Mouse (Mus musculus) forebrain, embryonic 10.5 days (tissue): ENCODE data around the gene Tfeb. TPM values are rescaled to one million over a fixed set of nuclear protein-coding genes. Genes with fewer than 3 reads are reported as not detected.

Experiments
- DNase-seq: peaks from one replicate; pipeline ENCODE4 v3.0.0-alpha.2; 2017; ENCODE audit warnings: low spot score; ENCODE audit errors: extremely low spot score
- H3K27ac ChIP-seq: fragments of 300-500 bp; sonication (generic); 2 replicates; pipeline ENCODE4 v1.5.1; 2016; ENCODE audit warnings: mild to moderate bottlenecking
- H3K27me3 ChIP-seq: fragments of 300-500 bp; sonication (generic); 2 replicates; pipeline ENCODE4 v1.6.1; 2016; ENCODE audit warnings: mild to moderate bottlenecking; ENCODE audit not compliant: poor library complexity, severe bottlenecking
- H3K36me3 ChIP-seq: fragments of 300-500 bp; sonication (generic); replicated peaks from 2 replicates; pipeline ENCODE4 v1.6.1; 2016; ENCODE audit warnings: mild to moderate bottlenecking, moderate library complexity
- H3K4me1 ChIP-seq: fragments of 300-500 bp; sonication (generic); 2 replicates; pipeline ENCODE4 v1.6.1; 2016
- H3K4me3 ChIP-seq: fragments of 300-500 bp; sonication (generic); 2 replicates; pipeline ENCODE4 v1.5.1; 2016; ENCODE audit warnings: mild to moderate bottlenecking, moderate library complexity
- H3K9me3 ChIP-seq: fragments of 300-500 bp; sonication (generic); 2 replicates; pipeline ENCODE4 v1.6.1; 2016; ENCODE audit warnings: mild to moderate bottlenecking, moderate library complexity
- WGBS: fragments of 180-500 bp; shearing (Covaris S2); methylation state at CpG from one replicate; pipeline ENCODE4 v1.1.7; 2016; 5-methylcytosine and 5-hydroxymethylcytosine counted together
- polyA plus RNA-seq: library from polyadenylated mRNA; unstranded; fragments of >200 nt; fragmentation: Nextera tagmentation; extraction: Ambion mirVana; gene quantifications from 2 replicates; pipeline ENCODE4 v1.2.1, GENCODE M21; 2016

The Tfeb gene
- polyA plus RNA-seq, 1 experiment from 2014 or later: 2.2 TPM

DNA sequence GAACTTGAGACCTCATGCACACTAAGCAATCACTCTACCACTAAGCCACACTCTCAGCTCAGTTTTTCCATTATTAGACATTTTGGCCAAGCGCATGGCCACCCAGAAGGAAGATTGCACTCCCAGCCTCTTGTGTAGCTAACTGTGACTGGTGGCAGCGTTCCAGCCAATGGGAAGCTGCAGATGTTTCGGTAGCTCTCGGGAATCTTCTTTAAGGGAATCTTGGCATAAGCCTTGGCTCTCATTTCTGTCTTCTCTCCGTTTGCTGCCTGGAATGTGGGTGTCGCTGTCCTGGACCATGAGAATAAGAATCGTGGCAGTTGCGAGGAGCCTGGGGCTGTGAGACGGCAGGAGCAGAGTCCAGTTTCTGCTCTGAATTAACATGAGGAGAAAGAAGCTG lies 69.4 kb downstream of the Tfeb start:
- Histone ChIP-seq H3K4me3 (no peak overlapping the region), H3K9me3 (no peaks in the 10 kb centered on the region), H3K27ac (peak overlapping the region; percentile 57), H3K27me3 (peaks cover 59% of the 10 kb centered on the region), H3K4me1 (peaks cover 48% of the 10 kb centered on the region), H3K36me3 (no peaks in the 10 kb centered on the region)
- 72% methylated on average over 9 of the region's 9 CpGs for WGBS
- no peak for DNase-seq

DNA sequence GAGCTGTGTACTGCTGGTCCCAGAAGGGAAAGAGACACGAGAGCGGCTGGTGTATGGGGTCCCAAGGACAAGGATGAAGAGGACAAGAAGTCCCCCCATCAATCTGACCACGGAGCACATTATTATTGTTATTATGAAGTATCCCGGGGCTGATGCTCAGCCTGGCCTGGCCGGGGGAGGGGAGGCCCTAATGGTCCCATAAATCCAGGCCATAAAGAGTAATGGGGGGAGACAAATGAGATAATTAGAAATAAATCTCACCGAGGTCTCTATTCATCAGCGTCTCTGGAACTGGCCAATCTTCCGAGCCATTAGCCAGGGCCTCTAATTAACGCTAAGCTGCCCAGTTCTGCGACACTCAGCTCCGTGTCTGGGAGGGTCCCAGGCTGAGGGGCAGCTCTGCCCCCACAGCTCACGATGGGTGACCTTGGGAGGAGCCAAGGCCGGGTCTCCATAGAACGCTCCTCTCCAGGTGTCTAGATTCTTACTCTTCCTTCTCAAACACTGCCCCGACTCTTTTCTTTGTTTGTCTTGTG lies 74.5 kb downstream of the Tfeb start:
- H3K27ac ChIP-seq: no peak overlapping the region; the same call in 1 of the 2 replicates
- peaks cover 11% of the 10 kb centered on the region for H3K36me3 ChIP-seq
- no peak for DNase-seq
- no peaks in the 10 kb centered on the region for H3K9me3 ChIP-seq
- 50% methylated on average over 15 of the region's 15 CpGs for WGBS
- peaks cover 64% of the 10 kb centered on the region for H3K4me1 ChIP-seq
- H3K4me3 ChIP-seq: no peak overlapping the region
- H3K27me3 ChIP-seq: peaks cover 88% of the 10 kb centered on the region

DNA sequence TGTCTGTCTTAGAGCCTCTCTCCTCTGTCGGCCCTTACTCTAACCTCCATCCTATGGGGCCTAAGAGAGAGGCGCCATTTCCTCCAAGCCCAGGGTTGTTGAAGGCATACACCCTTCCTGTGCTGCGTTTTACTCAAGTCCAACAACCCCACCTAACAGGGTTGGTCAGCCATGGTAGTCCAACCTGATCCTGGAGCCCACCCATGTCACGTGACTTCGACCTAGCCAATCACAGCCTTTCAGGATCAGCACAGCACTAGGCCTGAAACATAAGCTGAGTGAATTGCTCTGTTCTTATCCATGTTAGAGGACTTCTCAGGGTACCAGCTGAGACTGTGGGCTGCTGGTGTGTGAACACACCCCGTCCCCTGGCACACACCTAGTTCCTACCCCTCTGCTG lies 75.4 kb downstream of the Tfeb start:
- Histone ChIP-seq H3K36me3 (peaks cover 16% of the 10 kb centered on the region), H3K4me3 (no peak overlapping the region), H3K4me1 (peaks cover 60% of the 10 kb centered on the region), H3K9me3 (no peaks in the 10 kb centered on the region), H3K27me3 (peaks cover 81% of the 10 kb centered on the region), H3K27ac (peak overlapping the region; percentile 71; the same call in 1 of the 2 replicates)
- DNase-seq: no peak
- WGBS: 88% methylated on average over 6 of the region's 6 CpGs

DNA sequence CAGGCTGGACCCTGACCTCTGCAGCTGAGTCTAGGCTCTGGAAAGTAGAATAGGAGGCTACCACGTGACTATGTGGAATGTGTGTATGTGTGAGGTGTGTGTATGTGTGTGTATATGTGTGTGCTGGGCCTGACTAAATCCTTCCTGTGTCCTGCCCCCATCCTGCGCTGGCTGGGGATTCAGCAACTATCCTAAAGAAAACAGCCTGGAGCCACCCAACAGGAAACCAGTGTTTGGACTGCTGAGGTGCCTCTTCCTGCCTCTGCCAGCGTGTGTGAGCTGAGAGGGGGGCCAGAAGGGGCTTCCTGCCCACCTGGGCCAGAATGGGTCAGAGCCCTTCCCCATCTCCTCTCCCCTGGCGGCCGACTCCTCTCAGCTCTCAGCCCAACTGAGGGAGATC lies 76.8 kb downstream of the Tfeb start:
- H3K9me3 ChIP-seq: no peaks in the 10 kb centered on the region
- no peak for DNase-seq
- no peak overlapping the region for H3K4me3 ChIP-seq
- peak overlapping the region; percentile 71 for H3K27ac ChIP-seq
- peaks cover 30% of the 10 kb centered on the region for H3K36me3 ChIP-seq
- H3K4me1 ChIP-seq: peaks cover 60% of the 10 kb centered on the region
- WGBS: 51% methylated on average over 5 of the region's 5 CpGs
- H3K27me3 ChIP-seq: peaks cover 67% of the 10 kb centered on the region

DNA sequence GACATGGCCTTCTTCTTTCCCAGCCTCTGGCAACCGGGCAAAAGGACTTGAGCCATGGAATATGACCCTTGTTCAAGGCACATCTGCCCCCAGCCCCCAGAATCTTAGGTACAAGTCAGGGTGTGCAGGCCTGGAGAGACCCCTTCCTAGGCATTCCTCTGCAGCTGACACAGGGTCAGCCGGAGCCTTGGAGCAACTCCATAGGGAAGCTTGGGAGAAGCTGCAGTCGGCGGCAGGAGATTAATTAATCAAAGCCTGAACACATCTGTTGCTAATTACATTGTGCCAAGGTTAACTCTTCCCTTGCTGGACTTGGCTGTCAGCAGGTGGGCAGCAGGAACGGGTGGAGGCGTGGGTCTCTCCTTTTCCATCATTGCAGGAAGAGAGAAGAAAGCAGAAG lies 77.7 kb downstream of the Tfeb start:
- peaks cover 39% of the 10 kb centered on the region for H3K36me3 ChIP-seq
- peaks cover 58% of the 10 kb centered on the region for H3K4me1 ChIP-seq
- peaks cover 58% of the 10 kb centered on the region for H3K27me3 ChIP-seq
- H3K27ac ChIP-seq: peak overlapping the region; percentile 62
- H3K9me3 ChIP-seq: no peaks in the 10 kb centered on the region
- 29% methylated on average over 6 of the region's 6 CpGs for WGBS
- DNase-seq: no peak
- H3K4me3 ChIP-seq: no peak overlapping the region

DNA sequence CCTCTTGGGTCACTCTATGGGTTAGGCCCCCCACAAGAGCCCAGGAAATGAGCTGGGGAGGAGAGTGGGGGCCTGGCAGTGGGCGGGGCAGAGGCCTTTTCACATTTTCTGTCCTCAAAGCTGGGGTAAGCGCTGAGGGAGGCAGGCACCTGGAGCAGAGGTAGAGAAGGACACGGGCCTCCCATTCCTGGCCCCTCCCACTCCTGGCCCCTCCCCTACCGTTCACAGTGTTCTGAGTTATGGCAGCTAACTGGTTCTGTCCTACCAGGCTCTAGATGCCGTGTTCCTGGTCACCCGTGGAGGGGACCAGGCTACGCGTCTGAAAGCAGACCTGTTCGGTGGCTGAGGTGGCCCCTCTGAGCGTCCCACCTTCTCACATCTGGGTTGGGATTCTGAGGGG lies 78.6 kb downstream of the Tfeb start:
- H3K4me3 ChIP-seq: no peak overlapping the region
- WGBS: 43% methylated on average over 10 of the region's 10 CpGs
- H3K27me3 ChIP-seq: peaks cover 49% of the 10 kb centered on the region
- H3K9me3 ChIP-seq: no peaks in the 10 kb centered on the region
- peaks cover 49% of the 10 kb centered on the region for H3K36me3 ChIP-seq
- H3K4me1 ChIP-seq: peaks cover 62% of the 10 kb centered on the region
- H3K27ac ChIP-seq: peak overlapping the region; percentile 64
- DNase-seq: no peak

DNA sequence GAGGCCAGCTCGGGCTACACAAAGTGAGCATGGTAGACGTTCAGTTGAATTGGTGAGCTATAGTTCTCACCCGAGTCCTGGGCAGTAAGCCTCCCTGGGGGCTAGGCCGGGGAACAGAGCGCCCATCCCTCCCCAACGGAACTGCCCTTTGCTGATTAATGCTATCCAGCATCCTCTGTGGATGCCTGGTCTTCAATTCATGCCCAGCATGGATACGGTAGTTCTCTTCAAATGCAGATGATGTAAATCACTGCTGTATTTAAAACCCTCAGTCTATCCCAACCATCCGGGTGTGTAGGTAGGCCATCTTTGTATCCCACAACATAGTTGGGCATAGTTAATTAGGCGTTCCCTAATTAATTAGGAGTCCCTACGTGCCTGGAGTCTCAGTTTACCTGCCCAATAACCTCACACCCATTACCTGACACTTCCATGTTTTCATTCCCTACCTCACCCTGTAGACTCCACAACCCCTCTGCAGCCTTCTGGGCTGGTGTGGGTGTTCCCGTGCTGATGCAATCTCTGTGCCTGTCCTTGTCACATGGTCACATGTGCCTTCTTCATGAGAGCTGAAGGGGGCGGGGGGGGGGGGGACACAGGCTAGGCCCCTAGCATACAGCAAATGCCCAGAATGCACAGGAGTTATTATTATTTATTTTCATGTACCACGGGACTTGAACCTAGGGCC lies 81.4 kb downstream of the Tfeb start:
- Histone ChIP-seq H3K27ac (no peak overlapping the region), H3K36me3 (peaks cover 62% of the 10 kb centered on the region), H3K4me3 (no peak overlapping the region), H3K27me3 (peaks cover 32% of the 10 kb centered on the region), H3K4me1 (peaks cover 64% of the 10 kb centered on the region), H3K9me3 (no peaks in the 10 kb centered on the region)
- DNase-seq: no peak
- WGBS: 85% methylated on average over 13 of the region's 13 CpGs

DNA sequence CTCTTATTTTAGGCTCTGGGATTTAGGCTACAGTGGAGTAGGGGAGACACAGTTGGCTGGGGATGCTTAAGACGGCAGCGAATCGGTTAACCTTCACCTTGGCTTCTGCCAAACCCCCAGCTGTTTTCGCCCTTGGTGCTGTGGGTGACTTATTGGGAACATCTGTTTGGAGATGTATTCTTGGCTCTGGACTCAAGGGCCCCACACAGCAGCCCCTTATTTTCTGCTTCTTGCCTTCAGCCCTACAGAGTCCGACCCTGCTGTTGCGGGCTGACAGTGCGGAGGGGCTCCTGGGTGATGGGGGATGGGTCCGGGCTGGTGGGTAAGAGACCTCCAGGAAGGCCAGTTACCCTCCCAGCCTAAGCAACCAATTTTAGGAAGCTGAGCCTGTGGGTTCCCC lies 84.5 kb downstream of the Tfeb start:
- no peak for DNase-seq
- Histone ChIP-seq H3K4me3 (no peak overlapping the region), H3K36me3 (peaks cover 62% of the 10 kb centered on the region), H3K9me3 (no peaks in the 10 kb centered on the region), H3K27me3 (peaks cover 2% of the 10 kb centered on the region), H3K4me1 (peaks cover 41% of the 10 kb centered on the region), H3K27ac (peak overlapping the region; percentile 72)
- 65% methylated on average over 8 of the region's 8 CpGs for WGBS

DNA sequence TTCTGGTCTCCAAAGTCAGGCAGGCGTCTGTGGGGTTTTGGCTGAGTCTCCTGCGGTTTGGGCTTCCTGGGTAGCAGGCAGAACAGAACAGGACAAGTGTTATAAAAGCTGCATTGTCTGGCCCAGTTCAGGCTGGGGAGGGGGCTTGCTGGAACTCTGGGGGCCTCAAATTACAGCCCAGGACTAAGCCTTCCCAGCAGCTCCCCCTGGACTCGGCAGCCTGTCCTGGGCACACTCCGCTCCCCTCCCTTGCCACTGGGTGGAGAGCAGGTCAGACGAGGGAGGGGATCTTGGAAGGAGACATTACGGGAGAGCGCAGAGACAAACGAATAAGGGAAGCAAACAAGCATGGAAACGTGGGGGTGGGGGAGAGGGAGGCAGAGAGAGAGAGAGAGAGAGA lies 94.3 kb downstream of the Tfeb start:
- 4% methylated on average over 9 of the region's 9 CpGs for WGBS

DNA sequence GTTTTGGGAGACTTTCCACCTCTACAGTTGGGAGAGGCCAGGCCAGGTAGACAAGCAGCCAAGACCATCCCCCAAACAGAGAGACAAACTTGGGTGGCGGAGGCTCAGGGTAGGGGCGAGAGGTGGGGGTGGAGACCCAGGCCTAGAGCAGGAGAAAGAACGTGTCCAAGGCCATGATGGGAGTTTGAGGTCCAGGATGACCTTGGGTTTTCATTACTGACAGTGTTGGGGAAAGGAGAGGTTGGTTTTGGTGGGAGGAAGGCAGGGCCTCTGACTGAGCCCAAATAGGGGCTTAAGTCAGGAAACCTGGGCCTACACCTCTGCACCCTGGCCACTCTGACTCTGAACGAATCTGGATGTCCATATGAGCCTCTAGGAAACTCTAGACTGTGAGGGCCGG lies 94.9 kb downstream of the Tfeb start:
- WGBS: 31% methylated on average over 5 of the region's 5 CpGs
- peaks cover 25% of the 10 kb centered on the region for H3K36me3 ChIP-seq
- H3K4me3 ChIP-seq: peak overlapping the region; percentile 74
- H3K9me3 ChIP-seq: peaks cover 3% of the 10 kb centered on the region; the same call in 1 of the 2 replicates
- peaks cover 62% of the 10 kb centered on the region for H3K4me1 ChIP-seq
- no peak for DNase-seq
- H3K27me3 ChIP-seq: peaks cover 77% of the 10 kb centered on the region
- peak overlapping the region; percentile 85 for H3K27ac ChIP-seq

More for the DNA sequence above, 94.3 kb downstream of the Tfeb start:
- H3K27me3 ChIP-seq: peaks cover 71% of the 10 kb centered on the region
- peak; percentile 57 for DNase-seq
- peaks cover 27% of the 10 kb centered on the region for H3K36me3 ChIP-seq
- H3K4me1 ChIP-seq: peaks cover 62% of the 10 kb centered on the region
- H3K9me3 ChIP-seq: peaks cover 4% of the 10 kb centered on the region; the same call in 1 of the 2 replicates
- H3K4me3 ChIP-seq: peak overlapping the region; percentile 74
- peak overlapping the region; percentile 85 for H3K27ac ChIP-seq

DNA sequence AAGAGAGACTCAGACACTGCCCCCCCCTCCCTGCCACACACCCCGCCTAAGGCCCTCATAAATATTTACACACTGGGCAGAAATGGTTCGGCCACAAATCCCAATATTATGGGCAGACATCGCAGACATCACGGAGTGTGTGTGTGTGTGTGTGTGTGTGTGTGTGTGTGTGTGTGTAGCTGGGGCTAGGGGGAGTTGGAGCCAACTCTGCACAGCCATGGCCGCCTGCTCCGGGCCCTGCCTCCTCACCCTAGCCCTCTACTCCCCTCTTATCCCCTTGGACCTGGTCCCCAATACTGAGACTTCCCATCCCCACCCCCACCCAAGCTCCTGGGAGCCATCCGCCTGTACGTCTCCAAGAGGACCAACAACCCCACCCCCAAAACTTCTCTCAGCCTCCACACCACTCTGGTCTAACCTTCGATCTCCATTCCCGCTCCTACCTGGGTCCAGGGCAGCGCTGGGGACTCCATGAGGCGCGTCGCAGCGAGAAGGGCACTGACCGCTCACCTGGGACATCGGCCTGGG lies 95.7 kb downstream of the Tfeb start:
- 1% methylated on average over 15 of the region's 17 CpGs for WGBS
- Histone ChIP-seq H3K27ac (peak overlapping the region; percentile 85), H3K36me3 (peaks cover 18% of the 10 kb centered on the region; the same call in 1 of the 2 replicates), H3K4me3 (peak overlapping the region; percentile 74), H3K4me1 (peaks cover 63% of the 10 kb centered on the region), H3K9me3 (no peaks in the 10 kb centered on the region), H3K27me3 (peaks cover 83% of the 10 kb centered on the region)
- DNase-seq: no peak

DNA sequence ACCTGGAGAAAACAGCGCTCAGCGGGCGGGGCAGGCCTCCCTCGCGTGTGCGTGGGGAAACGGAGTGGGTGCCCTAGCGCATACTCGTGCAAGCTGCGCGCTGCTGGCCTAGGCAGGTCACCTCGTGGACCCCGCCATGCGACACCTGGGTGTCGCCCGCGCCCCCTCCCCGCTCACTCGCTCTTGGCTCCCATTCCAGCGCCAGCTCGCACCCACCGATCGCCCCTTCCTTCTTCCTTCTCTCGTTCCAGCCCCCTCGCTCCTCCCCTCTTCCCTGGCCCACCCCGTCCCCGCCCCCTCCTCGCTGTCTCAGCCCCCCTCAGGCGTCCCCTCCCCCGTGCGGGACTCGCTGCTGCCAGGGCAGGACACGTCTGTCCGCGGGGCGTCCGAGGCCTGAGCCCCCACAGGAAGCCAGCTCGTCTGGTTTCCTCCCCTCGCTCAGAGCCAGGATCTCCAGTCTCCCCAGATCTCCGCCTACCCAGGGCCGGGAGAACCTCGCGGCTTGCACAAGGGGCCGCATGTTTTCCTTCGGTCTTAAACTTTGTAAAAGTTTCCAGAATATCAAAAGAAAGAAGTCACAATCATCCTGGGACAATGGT lies 96.3 kb downstream of the Tfeb start:
- Histone ChIP-seq H3K4me3 (peak overlapping the region; percentile 74), H3K36me3 (peaks cover 16% of the 10 kb centered on the region; the same call in 1 of the 2 replicates), H3K27ac (peak overlapping the region; percentile 85), H3K4me1 (peaks cover 67% of the 10 kb centered on the region), H3K27me3 (peaks cover 89% of the 10 kb centered on the region), H3K9me3 (no peaks in the 10 kb centered on the region)
- DNase-seq: peak; percentile 73
- WGBS: 1% methylated on average over 42 of the region's 45 CpGs
